Mouse (Mus musculus) forebrain, embryonic 13.5 days (tissue): ENCODE results near the gene Lyl1. TPM values are rescaled to one million over a fixed set of nuclear protein-coding genes. Genes with fewer than 3 reads are reported as not detected.

Source experiments
- polyA plus RNA-seq: library from polyadenylated mRNA; unstranded; fragments of >200 nt; fragmentation: Nextera tagmentation; extraction: Ambion mirVana; gene quantifications from 2 replicates; pipeline ENCODE4 v1.2.1, GENCODE M21; 2015

Gene Lyl1
- polyA plus RNA-seq, 1 experiment from 2014 or later = 1.9 TPM

Other genes starting within 250 kb of the Lyl1 start
- gene Ier2, start 38.6 kb upstream of the Lyl1 start, polyA plus RNA-seq = 35.2 and 35.4 TPM in 2 replicates
- gene Trmt1, start 15.2 kb upstream of the Lyl1 start, polyA plus RNA-seq = 53.5 and 59.1 TPM in 2 replicates
- gene Nacc1, start 13.6 kb upstream of the Lyl1 start, polyA plus RNA-seq = 16.1 and 18.6 TPM in 2 replicates
- 3.7 and 3.8 TPM in 2 replicates for gene G430095P16Rik, start 21.6 kb downstream of the Lyl1 start, polyA plus RNA-seq
- 127 and 145 TPM in 2 replicates for gene Nfix, start 98.9 kb downstream of the Lyl1 start, polyA plus RNA-seq
- 7.3 and 8.2 TPM in 2 replicates for gene Dand5, start 121.4 kb downstream of the Lyl1 start, polyA plus RNA-seq
- gene Gadd45gip1, start 130.1 kb downstream of the Lyl1 start, polyA plus RNA-seq = 42.6 and 47.0 TPM in 2 replicates
- gene Rad23a, start 139.2 kb downstream of the Lyl1 start, polyA plus RNA-seq = 93.9 and 114 TPM in 2 replicates
- gene Calr, start 145.5 kb downstream of the Lyl1 start, polyA plus RNA-seq = 549 and 569 TPM in 2 replicates
- 123 and 127 TPM in 2 replicates for gene Farsa, start 155.5 kb downstream of the Lyl1 start, polyA plus RNA-seq
- 80.3 and 85.1 TPM in 2 replicates for gene Syce2, start 170.7 kb downstream of the Lyl1 start, polyA plus RNA-seq
- 33.2 and 34.2 TPM in 2 replicates for gene Gcdh, start 192.5 kb downstream of the Lyl1 start, polyA plus RNA-seq
- 0.74 and 1.2 TPM in 2 replicates for gene Klf1, start 200.5 kb downstream of the Lyl1 start, polyA plus RNA-seq
- 6.9 and 9.4 TPM in 2 replicates for gene Dnase2a, start 207.1 kb downstream of the Lyl1 start, polyA plus RNA-seq
- 31.6 and 37.3 TPM in 2 replicates for gene Mast1, start 235.9 kb downstream of the Lyl1 start, polyA plus RNA-seq
- 1.2 and 1.8 TPM in 2 replicates for gene Rtbdn, start 245.5 kb downstream of the Lyl1 start, polyA plus RNA-seq